Mouse (Mus musculus) bone marrow, adult 2 months (tissue): Measurements from ENCODE around the gene Nelfb.

ENCODE experiments used
- CTCF ChIP-seq: fragments of 200-500 bp; IDR thresholded peaks from 2 replicates; pipeline ENCODE4 v1.5.1; 2011; ENCODE audit warnings: low read length, control low read depth; ENCODE audit not compliant: control insufficient read depth, insufficient read depth
- POLR2A ChIP-seq: fragments of 200-500 bp; IDR thresholded peaks from 2 replicates; pipeline ENCODE4 v1.6.1; 2011; ENCODE audit warnings: low read depth, mild to moderate bottlenecking, control low read depth, low read length, borderline replicate concordance; ENCODE audit not compliant: control insufficient read depth

DNA sequence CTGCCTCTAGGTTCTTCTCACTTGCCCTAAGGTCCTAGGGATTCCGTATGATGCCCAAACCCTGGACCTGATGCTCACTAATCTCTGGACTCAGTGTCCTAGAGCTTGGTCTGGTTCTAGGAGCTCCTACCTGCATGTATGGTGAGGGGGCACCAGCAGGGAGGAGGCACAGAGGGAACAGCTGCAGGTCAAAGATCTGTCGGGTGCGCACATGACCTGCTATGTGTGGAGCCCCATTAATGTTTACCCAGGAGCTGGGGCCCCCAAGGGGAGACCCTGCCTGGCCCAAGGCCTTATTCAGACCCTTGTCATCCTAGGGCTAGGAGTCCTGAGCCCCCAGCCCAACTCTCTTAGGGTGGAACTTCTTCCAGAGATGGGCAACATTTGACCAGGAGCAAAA is 22.8 kb upstream of the Nelfb start, which contains the start of gene Slc34a3:
- TF ChIP-seq CTCF: no peak
- no peak for TF ChIP-seq POLR2A
